Mouse (Mus musculus): ENCODE measurements around the gene Vip. TPM values are rescaled to one million over a fixed set of nuclear protein-coding genes. Genes with fewer than 3 reads are reported as not detected.

Gene Vip
- polyA plus RNA-seq, 1 experiment from 2014 or later, result 29.3 TPM

Other genes starting within 250 kb of the Vip start
- gene Syne1, start 87.7 kb upstream of the Vip start, polyA plus RNA-seq (2015; fragmentation: Nextera tagmentation; extraction: Ambion mirVana), result 7.3 and 9.4 TPM in 2 replicates
- 4.8 and 4.9 TPM in 2 replicates for gene Myct1, start 45.4 kb upstream of the Vip start, polyA plus RNA-seq (2015; fragmentation: Nextera tagmentation; extraction: Ambion mirVana)
- 49.4 and 53.7 TPM in 2 replicates for gene Fbxo5, start 166.4 kb downstream of the Vip start, polyA plus RNA-seq (2015; fragmentation: Nextera tagmentation; extraction: Ambion mirVana)
- 12.9 and 14.2 TPM in 2 replicates for gene Mtrf1l, start 184.7 kb downstream of the Vip start, polyA plus RNA-seq (2015; fragmentation: Nextera tagmentation; extraction: Ambion mirVana)